Mouse (Mus musculus): Measurements from ENCODE around the gene Sbno1. TPM values are rescaled to one million over a fixed set of nuclear protein-coding genes. Genes with fewer than 3 reads are reported as not detected.

The Sbno1 gene
- polyA plus RNA-seq, 1 experiment from 2014 or later: 88.6 TPM

DNA sequence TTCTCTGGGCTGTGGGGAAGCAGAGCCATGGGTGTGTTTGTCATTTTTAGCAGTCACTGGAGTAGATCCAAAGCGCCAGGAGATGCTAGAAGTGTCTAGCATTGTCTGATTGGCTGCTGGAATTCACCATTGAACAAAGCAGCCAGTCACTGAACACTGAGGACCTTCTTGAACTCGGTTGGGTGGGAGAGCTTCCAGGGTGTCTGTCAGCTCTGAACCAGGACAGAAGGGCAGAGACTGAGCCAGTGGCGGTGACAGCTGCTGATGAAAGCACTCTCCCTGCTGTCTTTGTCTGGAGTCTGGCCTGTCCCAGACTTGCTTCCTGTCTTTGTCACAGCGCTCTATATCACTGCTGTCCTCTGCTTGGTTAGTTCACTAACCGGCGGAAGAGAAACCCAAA lies 91.4 kb downstream of the Sbno1 start:
- 24% methylated on average over 6 of the region's 6 CpGs for WGBS
- peak; percentile 92 for ATAC-seq (ENCODE audit: insufficient read depth)
- H3K4me2 ChIP-seq: no peak overlapping the region

DNA sequence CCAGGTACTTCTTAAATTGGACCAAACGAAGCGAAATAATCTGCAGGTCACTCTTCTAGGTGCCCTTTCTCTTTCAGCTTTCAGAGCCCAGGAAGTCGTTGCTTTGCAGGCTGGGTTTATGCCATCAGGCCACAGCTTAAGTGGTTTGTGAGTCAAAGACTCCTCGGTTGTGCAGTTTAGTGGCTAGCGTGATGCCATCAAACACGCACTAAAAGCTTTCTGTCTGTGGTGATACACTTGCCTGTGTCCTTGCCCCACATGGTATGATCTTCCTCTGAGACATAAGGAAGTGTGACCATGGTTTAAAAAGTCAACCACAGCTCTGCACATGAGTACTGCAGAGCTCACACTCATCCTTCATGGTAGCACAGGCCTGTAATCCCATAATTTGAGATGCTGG lies 95.7 kb downstream of the Sbno1 start:
- 82% methylated on average over 6 of the region's 6 CpGs for whole genome bisulfite sequencing
- no peak overlapping the region for H3K4me2 ChIP-seq

More for the DNA sequence above, 91.4 kb downstream of the Sbno1 start:
- no peak overlapping the region; the same call in 1 of the 2 replicates for H3K9ac ChIP-seq
- H3K27me3 ChIP-seq (ENCODE audit: insufficient read depth, low read length): no peaks in the 10 kb centered on the region
- peak overlapping the region; percentile 84 for H3K27ac ChIP-seq (ENCODE audit: low read depth)
- TF ChIP-seq CTCF (IDR thresholded peaks at IDR 0.05; ENCODE audit: low read depth): no peak
- H3K36me3 ChIP-seq (ENCODE audit: insufficient read depth): peaks cover 4% of the 10 kb centered on the region; the same call in 1 of the 2 replicates
- no peak overlapping the region for H3K4me3 ChIP-seq (ENCODE audit: low read depth, low read length)
- H3K9me3 ChIP-seq (ENCODE audit: low read depth, low read length): no peaks in the 10 kb centered on the region
- peaks cover 5% of the 10 kb centered on the region for H3K4me1 ChIP-seq (ENCODE audit: insufficient read depth)
- DNase-seq: peak; percentile 85

GRCm38 (mm10) chr5:124327510-124328364 lies 98.1 kb downstream of the Sbno1 start, which contains the start of the genes Mphosph9 and 2810006K23Rik:
Gene Mphosph9 (minus strand): TSS chr5:124327972.
Gene 2810006K23Rik (plus strand): TSS chr5:124328089.
- peaks cover 10% of the 10 kb centered on the region; the same call in 1 of the 2 replicates for H3K36me3 ChIP-seq (ENCODE audit: insufficient read depth)
- ATAC-seq (ENCODE audit: insufficient read depth): peak; percentile 97
- under 1% methylated on average over 72 of the region's 72 CpGs for WGBS

More for the DNA sequence above, 95.7 kb downstream of the Sbno1 start:
- H3K4me3 ChIP-seq (ENCODE audit: low read depth, low read length): no peak overlapping the region
- no peak overlapping the region for H3K27ac ChIP-seq (ENCODE audit: low read depth)
- no peaks in the 10 kb centered on the region for H3K9me3 ChIP-seq (ENCODE audit: low read depth, low read length)
- DNase-seq: no peak
- peaks cover 12% of the 10 kb centered on the region for H3K4me1 ChIP-seq (ENCODE audit: insufficient read depth)
- H3K9ac ChIP-seq: no peak overlapping the region
- no peaks in the 10 kb centered on the region for H3K36me3 ChIP-seq (ENCODE audit: insufficient read depth)
- TF ChIP-seq CTCF (IDR thresholded peaks at IDR 0.05; ENCODE audit: low read depth): no peak
- no peaks in the 10 kb centered on the region for H3K27me3 ChIP-seq (ENCODE audit: insufficient read depth, low read length)
- no peak for ATAC-seq (ENCODE audit: insufficient read depth)

GRCm38 (mm10) chr5:124326829-124327228 lies 99.0 kb downstream of the Sbno1 start:
- DNase-seq: no peak

More at GRCm38 (mm10) chr5:124327510-124328364, 98.1 kb downstream of the Sbno1 start, which contains the start of the genes Mphosph9 and 2810006K23Rik:
- H3K4me2 ChIP-seq: peak within 1 kb of the TSS; percentile 90
- TF ChIP-seq CTCF (IDR thresholded peaks at IDR 0.05; ENCODE audit: low read depth): no peak; the same call in 1 of the 2 replicates
- peak within 1 kb of the TSS; percentile 61 for H3K4me3 ChIP-seq (ENCODE audit: low read depth, low read length)
- no peaks in the 10 kb centered on the region for H3K9me3 ChIP-seq (ENCODE audit: low read depth, low read length)
- H3K27me3 ChIP-seq (ENCODE audit: insufficient read depth, low read length): no peaks in the 10 kb centered on the region
- peaks cover 12% of the 10 kb centered on the region for H3K4me1 ChIP-seq (ENCODE audit: insufficient read depth)
- H3K27ac ChIP-seq (ENCODE audit: low read depth): peak within 1 kb of the TSS; percentile 92
- peak; percentile 100 for DNase-seq
- peak within 1 kb of the TSS; percentile 62 for H3K9ac ChIP-seq

More at GRCm38 (mm10) chr5:124326829-124327228, 99.0 kb downstream of the Sbno1 start:
- TF ChIP-seq CTCF (IDR thresholded peaks at IDR 0.05; ENCODE audit: low read depth): no peak
- H3K4me1 ChIP-seq (ENCODE audit: insufficient read depth): peaks cover 12% of the 10 kb centered on the region
- peak overlapping the region; percentile 61 for H3K9ac ChIP-seq
- no peaks in the 10 kb centered on the region for H3K27me3 ChIP-seq (ENCODE audit: insufficient read depth, low read length)
- H3K4me2 ChIP-seq: peak overlapping the region; percentile 73
- H3K9me3 ChIP-seq (ENCODE audit: low read depth, low read length): no peaks in the 10 kb centered on the region
- no peak for ATAC-seq (ENCODE audit: insufficient read depth)
- peaks cover 13% of the 10 kb centered on the region; the same call in 1 of the 2 replicates for H3K36me3 ChIP-seq (ENCODE audit: insufficient read depth)
- under 1% methylated on average over 8 of the region's 8 CpGs for WGBS
- peak overlapping the region; percentile 92; the same call in 1 of the 2 replicates for H3K27ac ChIP-seq (ENCODE audit: low read depth)
- H3K4me3 ChIP-seq (ENCODE audit: low read depth, low read length): peak overlapping the region; percentile 61

Small RNA genes lying within 50 kb of the gene (microRNA-seq; reads per million reads assigned to microRNA genes)
- gene Gm27486 (ENCODE audit: borderline number of aligned reads): not detected

Other genes with a start within 250 kb of the Sbno1 start
- gene Pitpnm2, start 176.2 kb downstream of the Sbno1 start, polyA plus RNA-seq (2014; fragmentation: Nextera tagmentation; extraction: Ambion mirVana): 8.8 and 9.8 TPM in 2 replicates
- 19.2 and 20.7 TPM in 2 replicates for gene Mphosph9, start 98.0 kb downstream of the Sbno1 start, polyA plus RNA-seq (2014; fragmentation: Nextera tagmentation; extraction: Ambion mirVana)
- 14.5 and 15.2 TPM in 2 replicates for gene 2810006K23Rik, start 97.9 kb downstream of the Sbno1 start, polyA plus RNA-seq (2014; fragmentation: Nextera tagmentation; extraction: Ambion mirVana)
- gene Cdk2ap1, start 62.9 kb downstream of the Sbno1 start, polyA plus RNA-seq (2014; fragmentation: Nextera tagmentation; extraction: Ambion mirVana): 193 and 259 TPM in 2 replicates
- 87.7 and 97.5 TPM in 2 replicates for gene Kmt5a, start 13.9 kb upstream of the Sbno1 start, polyA plus RNA-seq (2014; fragmentation: Nextera tagmentation; extraction: Ambion mirVana)
- gene Rilpl2, start 52.4 kb upstream of the Sbno1 start, polyA plus RNA-seq (2014; fragmentation: Nextera tagmentation; extraction: Ambion mirVana): 28.7 and 29.2 TPM in 2 replicates
- 10.7 and 10.8 TPM in 2 replicates for gene Snrnp35, start 57.1 kb upstream of the Sbno1 start, polyA plus RNA-seq (2014; fragmentation: Nextera tagmentation; extraction: Ambion mirVana)
- gene Rilpl1, start 105.4 kb upstream of the Sbno1 start, polyA plus RNA-seq (2014; fragmentation: Nextera tagmentation; extraction: Ambion mirVana): 20.3 and 21.1 TPM in 2 replicates
- gene Tmed2, start 114.7 kb upstream of the Sbno1 start, polyA plus RNA-seq (2014; fragmentation: Nextera tagmentation; extraction: Ambion mirVana): 588 and 646 TPM in 2 replicates
- 12.7 and 14.1 TPM in 2 replicates for gene Ddx55, start 126.9 kb upstream of the Sbno1 start, polyA plus RNA-seq (2014; fragmentation: Nextera tagmentation; extraction: Ambion mirVana)
- gene Eif2b1, start 153.1 kb upstream of the Sbno1 start, polyA plus RNA-seq (2014; fragmentation: Nextera tagmentation; extraction: Ambion mirVana): 78.0 and 81.6 TPM in 2 replicates
- gene Gtf2h3, start 153.1 kb upstream of the Sbno1 start, polyA plus RNA-seq (2014; fragmentation: Nextera tagmentation; extraction: Ambion mirVana): 71.0 and 74.4 TPM in 2 replicates
- 41.6 and 47.0 TPM in 2 replicates for gene Atp6v0a2, start 202.6 kb upstream of the Sbno1 start, polyA plus RNA-seq (2014; fragmentation: Nextera tagmentation; extraction: Ambion mirVana)

Data from lung, embryonic 14.5 days (tissue).